Mouse (Mus musculus): ENCODE data around the gene Smarca2.
"Not testable (repeated sequence)": the region's sequence is repeated elsewhere in the genome, so short reads cannot be mapped to it uniquely, and the experiment has no call there.

Smarca2 gene

DNA sequence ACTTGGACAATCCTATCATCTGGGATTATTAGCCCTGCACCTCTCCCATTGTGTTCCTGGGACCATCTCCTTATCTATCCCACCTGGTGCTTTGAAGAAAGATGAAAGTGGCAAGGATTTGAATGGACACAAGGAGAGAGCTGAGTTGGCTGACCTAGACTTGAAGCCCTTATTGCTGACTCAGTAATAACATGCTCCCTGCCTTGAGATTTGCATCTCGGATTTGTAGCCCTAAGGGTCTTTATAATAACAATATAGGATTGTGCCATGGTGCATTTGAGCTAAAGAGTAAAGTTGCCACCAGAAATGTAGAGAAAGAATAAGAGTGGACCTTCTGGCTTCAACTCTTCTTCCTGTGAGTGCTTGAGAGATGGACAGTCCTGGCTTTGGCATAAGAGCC lies 11.4 kb downstream of the Smarca2 start:
- no peak for DNase-seq (ENCODE audit: extremely low spot score, low read depth, low spot score)

DNA sequence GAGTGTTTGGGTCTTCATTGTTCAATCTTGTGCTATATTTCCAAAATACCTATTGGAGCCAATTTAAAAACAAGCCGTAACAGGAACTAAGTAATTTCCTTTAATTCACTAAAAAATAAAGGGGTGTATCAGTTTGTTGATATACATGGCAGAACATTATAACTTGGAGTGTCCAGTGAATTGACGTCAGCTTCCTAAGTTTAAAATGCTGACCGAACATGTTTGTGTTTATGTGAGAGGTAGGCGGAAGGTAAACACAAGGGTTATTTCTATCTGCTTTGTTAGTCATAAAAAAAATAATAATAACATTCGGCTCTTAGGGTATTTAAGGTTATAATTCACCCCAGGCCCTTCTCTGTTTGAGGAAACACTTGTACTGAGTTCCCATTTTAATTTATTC lies 12.4 kb downstream of the Smarca2 start:
- no peak for DNase-seq (ENCODE audit: extremely low spot score, low read depth, low spot score)

DNA sequence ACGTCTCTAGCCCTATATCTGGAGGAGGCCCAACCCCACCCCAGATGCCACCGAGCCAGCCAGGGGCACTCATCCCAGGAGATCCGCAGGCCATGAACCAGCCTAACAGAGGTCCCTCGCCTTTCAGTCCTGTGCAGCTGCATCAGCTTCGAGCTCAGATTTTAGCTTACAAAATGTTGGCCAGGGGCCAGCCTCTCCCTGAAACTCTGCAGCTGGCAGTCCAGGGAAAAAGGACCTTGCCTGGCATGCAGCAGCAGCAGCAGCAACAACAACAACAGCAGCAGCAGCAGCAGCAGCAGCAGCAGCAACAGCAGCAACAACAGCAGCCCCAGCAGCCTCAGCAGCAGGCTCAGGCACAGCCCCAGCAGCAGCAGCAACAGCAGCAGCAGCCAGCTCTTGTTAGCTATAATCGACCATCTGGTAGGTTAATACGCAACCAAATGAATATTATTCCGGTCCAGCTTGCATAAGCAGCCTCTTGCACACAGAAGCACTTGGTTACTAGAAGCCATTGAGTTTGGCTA lies 25.9 kb downstream of the Smarca2 start:
- no peak for DNase-seq (ENCODE audit: extremely low spot score, low read depth, low spot score)

DNA sequence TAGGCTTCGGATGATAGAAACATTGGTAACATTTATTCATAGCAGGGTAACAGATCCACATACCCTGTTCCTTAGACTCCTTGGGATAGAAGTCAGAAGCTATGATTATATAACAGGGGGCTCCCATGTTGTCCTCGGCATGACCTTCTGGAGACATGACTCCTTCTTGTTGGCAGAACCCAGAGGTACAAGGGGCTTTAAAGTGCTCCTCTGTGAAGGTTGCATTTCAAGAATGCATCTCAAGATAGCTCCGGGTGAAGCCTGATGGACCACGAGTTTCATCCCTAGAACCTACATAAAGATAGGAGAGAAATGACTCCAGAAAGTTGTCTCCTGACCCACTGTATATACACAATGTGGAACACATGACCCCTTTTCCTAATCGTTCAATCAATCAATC lies 27.4 kb downstream of the Smarca2 start:
- no peak for DNase-seq (ENCODE audit: extremely low spot score, low read depth, low spot score)

DNA sequence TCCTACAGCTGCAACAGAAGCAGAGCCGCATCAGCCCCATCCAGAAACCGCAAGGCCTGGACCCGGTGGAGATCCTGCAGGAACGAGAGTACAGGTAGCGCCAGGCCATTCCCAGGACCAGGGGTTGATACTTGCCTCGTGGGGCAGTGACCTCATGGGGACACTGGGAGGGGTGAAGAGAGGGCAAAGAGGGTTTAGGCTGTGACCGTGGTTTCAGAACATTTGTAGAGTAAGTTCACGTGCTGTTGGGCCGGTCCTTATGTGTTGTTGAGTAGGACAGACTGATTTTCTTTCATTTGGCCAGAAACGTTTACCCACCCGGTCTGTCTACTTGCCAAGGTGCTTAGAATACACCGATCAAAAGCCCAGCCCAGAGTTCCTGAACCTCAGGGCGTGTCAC lies 35.7 kb downstream of the Smarca2 start:
- no peak for DNase-seq (ENCODE audit: extremely low spot score, low read depth, low spot score)

DNA sequence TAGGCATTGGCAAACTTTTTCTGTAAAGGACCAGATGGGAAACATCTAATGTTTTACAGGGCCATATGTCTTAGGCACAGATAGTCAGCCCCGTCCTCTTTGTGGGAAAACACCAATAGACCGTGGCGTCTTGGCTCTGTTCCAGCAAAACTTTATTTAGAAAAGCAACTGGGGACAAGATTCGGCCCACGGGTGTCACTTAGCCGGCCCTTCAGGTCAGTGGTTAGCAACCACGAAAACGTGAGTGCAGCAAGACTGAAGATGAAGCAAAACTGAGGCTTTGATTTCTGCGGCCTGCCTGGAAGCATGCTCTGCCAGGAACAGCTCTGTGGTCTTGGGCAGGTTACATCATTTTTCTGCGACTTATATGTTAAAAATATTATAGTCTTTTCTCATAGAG lies 36.4 kb downstream of the Smarca2 start:
- no peak for DNase-seq (ENCODE audit: extremely low spot score, low read depth, low spot score)

DNA sequence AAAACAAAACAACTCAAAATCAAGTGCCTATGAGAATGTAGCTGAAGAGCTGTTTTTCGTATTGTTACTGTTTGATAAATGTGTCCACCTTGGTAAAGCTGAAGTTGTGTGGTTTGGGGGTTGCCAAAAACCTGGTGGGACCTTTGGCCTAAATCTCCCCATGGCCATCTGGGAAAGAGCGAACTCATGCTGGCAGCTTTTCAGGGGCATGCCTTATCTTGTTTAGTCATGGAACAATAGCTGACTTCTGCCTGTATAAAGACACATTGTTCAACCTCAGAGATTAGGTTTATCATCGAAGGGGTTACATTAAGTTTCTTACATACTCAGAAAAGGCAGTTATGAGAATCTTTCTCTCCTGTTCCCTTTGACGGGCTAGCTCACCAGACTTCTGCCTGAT lies 38.2 kb downstream of the Smarca2 start:
- DNase-seq (ENCODE audit: extremely low spot score, low read depth, low spot score) = no peak

DNA sequence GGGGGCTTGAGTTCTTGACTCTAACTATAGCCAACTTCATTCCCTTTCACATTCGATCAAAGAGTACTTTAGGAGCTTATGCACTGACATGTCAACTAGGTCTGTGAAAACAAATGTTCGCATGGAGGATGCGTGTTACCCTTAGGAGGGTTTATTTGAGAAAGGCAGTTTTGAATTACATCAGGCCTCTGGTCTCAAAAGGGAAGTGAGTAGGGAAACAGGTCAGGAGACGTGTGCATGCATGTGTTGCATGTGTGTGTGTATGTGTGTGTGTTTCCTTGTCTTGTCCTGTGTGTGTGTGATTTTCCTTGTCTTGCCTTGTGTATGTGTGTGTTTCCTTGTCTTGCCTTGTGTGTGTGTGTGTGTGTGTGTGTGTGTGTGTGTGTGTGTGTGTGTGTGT lies 39.1 kb downstream of the Smarca2 start:
- no peak for DNase-seq (ENCODE audit: extremely low spot score, low read depth, low spot score)

DNA sequence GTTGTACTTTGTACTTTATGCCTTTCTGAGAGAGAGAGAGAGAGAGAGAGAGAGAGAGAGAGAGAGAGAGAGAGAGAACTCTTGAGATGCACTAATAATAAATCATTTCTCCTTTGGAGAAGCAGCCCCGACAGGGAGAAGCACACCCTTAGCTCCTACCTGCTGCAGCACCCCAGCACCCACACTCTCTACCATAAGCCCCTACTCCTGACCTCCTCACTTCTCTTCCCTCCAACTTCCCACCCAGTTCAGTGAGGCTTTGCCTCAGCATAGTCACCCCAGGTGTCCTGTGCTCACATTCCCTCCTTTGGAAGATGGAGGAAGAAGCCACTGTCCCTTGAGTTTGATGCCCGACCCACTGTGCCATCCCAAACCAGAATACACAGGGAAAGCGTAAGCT lies 40.2 kb downstream of the Smarca2 start:
- no peak for DNase-seq (ENCODE audit: extremely low spot score, low read depth, low spot score)

DNA sequence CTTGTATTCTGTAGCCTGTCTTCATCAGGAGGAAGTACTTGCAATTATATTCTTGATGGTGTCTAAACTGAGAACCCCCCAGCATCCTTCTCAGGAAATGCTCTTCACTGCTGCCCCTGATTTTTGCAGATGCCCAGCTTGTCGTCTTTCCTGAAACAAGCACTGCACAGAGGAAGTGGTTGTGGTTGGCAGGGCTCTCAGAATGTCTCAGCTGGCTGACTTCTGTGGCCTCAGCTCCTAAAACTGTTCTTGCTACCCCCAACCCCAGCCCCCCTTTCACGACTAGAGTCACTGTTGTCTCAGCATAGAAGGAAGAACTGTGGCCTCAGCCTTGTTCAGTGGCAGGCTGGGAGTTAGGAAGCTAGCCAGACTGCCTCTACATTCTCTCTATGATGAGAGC lies 41.3 kb downstream of the Smarca2 start:
- DNase-seq (ENCODE audit: extremely low spot score, low read depth, low spot score) = no peak

DNA sequence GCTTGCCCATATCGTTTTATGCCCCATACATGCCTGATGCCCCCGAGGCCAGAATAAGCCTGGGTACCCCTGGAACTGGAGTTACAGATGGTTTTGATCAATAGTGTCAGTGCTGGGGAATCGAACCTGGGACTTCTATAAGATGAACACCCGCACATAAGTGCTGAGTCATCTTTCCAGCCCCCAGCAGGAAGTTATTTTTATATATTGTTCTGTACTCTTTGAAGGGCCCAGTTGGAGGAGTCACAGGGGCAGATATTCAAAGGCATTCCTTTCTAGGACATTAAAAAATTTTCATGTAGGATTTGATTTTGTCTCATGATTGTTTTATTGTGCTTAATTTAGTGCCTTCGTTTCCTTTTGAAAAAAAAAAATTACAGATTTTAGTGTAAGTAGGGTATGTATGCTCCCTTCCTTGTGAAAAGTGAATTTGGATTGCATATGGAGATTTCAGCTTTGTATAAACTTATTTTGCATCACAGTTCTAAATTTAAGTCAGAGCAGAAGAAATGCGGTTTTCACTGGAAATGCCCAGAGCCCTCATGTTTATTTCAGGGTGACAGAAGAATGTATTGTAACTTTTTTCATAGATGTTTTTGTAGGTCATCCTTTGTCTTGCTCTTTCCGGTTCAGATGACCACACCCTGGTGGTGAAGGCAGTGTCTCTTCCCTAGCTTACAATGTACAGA lies 45.9 kb downstream of the Smarca2 start:
- no peak for DNase-seq (ENCODE audit: extremely low spot score, low read depth, low spot score)

DNA sequence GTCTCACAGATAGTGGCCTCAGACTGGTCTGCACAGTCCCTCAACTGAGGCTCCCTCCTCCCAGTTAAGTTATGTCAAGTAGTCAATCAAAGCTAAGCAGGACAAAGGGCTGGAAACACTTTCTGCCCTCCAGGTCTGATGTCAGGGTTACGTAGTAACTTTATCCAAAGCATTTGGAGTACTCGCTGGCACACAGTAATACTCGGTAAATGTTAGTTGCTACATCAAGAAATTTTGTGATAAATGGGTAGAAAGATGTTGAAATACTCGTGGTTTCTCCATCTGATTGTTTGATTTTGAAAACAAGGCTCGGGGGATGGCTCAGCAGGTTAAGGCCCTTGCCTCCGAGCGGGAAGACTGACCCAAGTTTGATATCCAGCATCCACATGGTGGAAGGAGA lies 53.5 kb downstream of the Smarca2 start:
- no peak for DNase-seq (ENCODE audit: extremely low spot score, low read depth, low spot score)

DNA sequence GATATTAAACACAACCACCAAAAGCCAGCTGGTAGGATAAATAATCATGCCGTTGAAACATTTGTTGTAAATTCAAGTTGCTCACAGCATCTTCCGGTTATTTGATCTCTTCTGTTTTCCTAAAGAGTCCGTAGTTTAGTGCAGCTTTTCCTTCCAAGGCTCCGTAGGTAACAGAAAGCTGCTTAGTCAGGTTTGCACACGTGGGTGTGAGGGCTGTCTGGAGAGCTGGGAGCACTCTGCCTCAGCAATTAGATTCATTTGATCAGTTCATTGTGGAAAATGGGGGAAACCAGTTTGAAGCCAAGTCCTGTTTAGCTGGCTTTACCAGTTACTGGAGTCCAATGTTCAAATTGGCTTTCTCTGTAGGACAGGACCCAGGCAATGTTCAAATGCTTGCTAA lies 55.1 kb downstream of the Smarca2 start:
- no peak for DNase-seq (ENCODE audit: extremely low spot score, low read depth, low spot score)

DNA sequence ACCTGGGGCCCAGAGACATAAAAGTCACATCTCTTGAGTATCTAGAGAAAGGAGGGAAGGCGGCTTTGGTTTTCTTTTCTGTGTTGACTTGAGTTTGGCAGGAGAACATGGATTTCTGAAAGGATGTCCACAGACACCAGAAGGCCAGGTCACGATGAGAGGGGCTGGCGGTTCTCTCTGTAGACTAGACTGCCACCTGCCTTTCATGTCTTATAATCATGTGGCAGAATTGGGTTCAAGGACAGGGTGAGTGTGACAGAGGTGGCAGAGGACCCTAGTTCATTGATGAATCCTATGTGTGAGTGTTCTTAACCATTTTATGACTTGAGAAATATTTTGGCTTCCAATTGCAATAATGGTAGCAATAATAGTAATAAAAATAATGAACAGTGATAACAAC lies 56.3 kb downstream of the Smarca2 start:
- DNase-seq (ENCODE audit: extremely low spot score, low read depth, low spot score) = no peak

DNA sequence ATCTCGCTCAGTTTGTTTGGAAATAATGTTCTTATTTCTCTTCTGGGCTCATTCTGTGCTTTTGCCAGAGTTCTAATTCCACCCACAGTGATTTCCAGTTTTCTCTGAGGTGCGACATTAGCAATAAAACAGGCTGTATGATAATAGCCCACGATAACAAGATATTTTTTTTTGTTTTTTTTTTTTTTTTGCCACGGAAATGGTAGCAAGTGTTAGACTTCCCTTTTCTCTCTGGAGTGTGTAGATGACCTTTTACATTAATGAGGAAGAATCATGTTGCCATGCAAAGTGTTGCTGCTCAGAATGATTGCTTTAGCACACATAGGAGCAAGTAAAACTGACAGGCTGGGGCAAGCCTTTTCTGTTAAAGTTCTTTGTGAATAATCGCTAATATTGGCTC lies 61.5 kb downstream of the Smarca2 start:
- no peak for DNase-seq (ENCODE audit: extremely low spot score, low read depth, low spot score)

DNA sequence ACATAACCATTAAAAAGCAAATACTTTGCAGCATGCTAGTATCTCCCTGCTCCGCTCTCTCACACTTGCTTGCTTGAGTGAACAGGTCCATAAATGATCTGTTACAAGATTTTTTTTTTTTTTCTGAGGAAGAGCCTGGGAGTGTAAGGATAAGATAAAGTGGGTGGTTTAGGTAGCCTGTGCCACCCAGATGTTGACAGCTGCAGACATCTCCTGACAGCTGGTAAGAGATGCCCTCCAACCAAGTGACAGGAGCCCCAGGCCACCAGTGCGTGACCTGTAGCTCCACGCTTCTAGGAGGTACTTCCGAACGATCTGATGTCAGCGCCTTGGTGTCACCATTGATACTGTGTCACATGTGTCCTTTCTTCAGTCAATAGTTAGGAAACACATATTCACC lies 65.2 kb downstream of the Smarca2 start:
- no peak for DNase-seq (ENCODE audit: extremely low spot score, low read depth, low spot score)

DNA sequence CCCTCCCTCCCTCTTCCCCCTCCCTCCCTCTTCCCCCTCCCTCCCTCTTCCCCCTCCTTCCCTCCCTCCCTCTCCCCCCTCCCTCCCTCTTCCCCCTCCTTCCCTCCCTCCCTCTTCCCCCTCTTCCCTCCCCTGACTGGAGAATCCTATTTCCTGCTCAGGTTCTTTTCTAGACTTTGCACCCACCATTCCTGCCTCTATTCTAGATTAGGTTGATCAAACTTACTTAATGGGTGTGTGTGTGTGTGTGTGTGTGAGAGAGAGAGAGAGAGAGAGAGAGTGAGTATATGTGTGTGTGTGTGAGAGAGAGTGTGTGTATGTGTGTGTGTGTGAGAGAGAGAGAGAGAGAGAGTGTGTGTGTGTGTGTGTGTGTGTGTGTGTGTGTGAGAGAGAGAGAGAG lies 66.6 kb downstream of the Smarca2 start:
- not testable (repeated sequence) for DNase-seq (ENCODE audit: extremely low spot score, low read depth, low spot score)

DNA sequence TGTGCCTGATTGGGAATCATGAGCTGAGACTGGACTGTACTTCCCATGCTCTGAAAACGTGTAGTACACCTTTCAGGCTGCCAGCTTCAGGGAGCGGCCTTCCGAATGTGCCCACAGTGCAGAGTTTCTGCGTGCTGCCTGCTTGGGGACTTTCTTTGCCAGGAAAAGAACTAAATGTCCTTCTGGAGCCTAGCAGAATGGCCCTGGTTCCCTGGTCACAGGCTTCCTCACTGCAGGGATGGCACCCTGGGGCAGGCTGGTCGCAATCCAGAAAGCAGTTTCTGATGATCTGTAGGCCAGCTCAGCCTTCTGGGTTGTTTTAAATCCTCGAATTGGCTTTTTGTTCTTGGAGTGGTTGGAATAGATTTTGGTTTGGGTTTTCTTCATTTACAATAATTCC lies 71.1 kb downstream of the Smarca2 start:
- no peak for DNase-seq (ENCODE audit: extremely low spot score, low read depth, low spot score)

DNA sequence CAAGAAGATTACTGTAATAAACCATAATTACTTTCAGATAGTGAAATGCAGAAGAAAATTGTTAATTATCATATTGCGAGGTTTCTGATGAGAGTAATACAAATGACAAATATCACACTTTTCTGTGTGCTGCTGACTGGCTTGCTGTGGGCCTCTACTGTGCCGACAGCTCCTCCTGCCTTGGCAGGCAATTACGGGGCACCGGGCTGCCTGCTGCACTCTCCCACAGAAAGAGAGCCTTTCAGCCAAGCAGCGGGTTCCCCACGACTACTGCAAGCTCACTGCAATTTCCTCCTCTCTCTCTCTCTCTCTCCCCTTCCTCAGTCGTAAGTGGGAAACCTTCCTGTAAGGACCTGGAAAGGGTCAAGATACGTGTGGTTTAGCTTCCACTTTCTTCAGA lies 73.7 kb downstream of the Smarca2 start:
- no peak for DNase-seq (ENCODE audit: extremely low spot score, low read depth, low spot score)

DNA sequence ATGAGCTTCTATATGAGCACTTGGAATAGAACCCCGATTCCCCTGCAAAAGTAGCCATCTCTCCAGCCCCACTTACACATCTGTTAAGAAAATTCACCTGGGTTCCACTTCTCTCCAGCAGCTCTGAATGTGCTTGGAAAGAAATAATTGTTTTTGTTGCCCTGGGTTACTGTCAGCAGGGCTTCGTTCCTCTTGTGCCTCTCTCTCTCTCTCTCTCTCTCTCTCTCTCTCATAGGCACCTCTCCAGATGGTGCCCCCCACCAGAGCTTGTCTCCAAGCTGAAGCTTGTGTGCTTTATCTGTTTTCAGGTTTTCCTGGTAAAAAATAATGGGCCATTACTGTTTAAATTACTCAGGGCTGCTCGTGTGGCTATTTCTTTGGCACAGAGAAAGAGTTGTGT lies 74.8 kb downstream of the Smarca2 start:
- DNase-seq (ENCODE audit: extremely low spot score, low read depth, low spot score) = no peak

DNA sequence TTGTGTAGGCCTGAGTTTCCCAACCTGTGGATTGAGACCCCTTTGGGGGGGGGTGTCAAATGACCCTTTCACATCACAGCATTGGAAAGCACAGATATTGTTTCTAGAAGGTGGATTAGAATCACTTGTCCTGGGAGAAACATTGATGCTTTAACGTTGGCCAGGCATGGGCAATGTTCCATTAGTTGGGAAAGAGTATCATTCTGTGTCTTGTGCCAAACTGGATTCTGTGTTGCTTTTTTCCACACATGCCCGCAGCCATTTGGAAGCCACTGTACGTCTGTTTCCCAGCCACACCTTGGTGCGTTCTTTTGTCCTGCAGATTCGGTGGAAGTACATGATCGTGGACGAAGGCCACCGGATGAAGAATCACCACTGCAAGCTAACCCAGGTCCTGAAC lies 76.7 kb downstream of the Smarca2 start:
- no peak for DNase-seq (ENCODE audit: extremely low spot score, low read depth, low spot score)

DNA sequence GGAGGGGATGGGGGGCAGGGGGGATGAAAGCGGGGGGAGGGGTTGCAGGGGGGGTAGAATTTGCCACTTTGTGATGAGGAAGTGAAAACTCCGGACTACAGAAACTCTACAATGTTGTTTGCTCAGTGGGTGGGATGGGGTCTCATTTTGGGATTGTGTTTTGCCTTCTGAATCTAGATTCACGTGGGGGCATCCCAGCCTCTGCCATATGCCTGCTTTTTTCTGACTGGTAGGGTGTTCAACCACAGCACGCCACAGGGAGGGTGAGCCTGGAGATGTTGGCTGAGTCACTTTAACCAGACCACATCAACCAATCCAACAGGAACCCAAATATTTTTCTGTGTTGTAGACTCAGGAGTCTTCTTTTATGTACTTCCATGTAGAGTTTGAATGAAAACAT lies 77.3 kb downstream of the Smarca2 start:
- DNase-seq (ENCODE audit: extremely low spot score, low read depth, low spot score) = no peak

DNA sequence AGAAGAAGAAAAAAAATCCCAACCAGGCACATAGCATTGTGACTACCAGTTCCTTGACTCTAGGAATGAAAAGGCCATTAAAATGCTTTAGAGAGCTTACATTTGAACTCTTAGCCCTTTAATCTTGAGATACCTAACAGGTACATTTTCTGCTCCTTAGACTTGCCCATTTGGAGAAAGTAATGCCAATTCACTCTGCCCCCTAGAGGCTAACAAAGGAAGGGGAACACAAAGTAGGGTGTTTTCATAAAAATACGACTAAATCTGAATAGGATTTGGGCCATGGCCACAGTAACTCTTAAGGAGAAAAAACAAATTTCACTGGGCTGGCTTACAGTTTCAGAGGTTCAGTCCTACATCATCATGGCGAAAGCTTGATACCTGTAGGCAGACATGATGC lies 77.9 kb downstream of the Smarca2 start:
- DNase-seq (ENCODE audit: extremely low spot score, low read depth, low spot score) = no peak
